Mouse (Mus musculus): ENCODE data around the gene Cracr2b.

Cracr2b gene

DNA sequence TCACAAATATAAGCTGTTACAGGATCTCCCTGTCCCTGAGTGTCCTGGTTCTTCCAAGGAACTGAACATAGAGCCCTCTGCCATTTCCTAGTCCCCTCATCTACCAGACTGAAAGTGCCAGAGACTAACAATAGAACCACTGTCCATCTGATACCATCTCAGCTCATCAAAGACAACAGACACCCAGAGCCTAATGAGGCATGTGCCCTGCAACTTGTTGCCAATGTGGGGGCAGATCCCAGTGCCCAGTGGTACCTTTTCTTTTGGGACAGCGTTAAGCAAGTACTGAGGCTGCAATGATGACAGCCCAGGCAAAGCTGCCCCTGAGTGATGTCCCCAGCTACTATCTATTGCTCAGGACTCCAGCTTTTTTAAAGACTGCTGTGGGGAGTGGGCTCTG lies 25.3 kb downstream of the Cracr2b start:
- DNase-seq = peak in 1 of 2 experiments; percentile 43

- peak in 1 of 2 experiments; percentile 46 for DNase-seq
Measured at GRCm38 (mm10) chr7:141487141-141487540, 26.2 kb downstream of the Cracr2b start.

DNA sequence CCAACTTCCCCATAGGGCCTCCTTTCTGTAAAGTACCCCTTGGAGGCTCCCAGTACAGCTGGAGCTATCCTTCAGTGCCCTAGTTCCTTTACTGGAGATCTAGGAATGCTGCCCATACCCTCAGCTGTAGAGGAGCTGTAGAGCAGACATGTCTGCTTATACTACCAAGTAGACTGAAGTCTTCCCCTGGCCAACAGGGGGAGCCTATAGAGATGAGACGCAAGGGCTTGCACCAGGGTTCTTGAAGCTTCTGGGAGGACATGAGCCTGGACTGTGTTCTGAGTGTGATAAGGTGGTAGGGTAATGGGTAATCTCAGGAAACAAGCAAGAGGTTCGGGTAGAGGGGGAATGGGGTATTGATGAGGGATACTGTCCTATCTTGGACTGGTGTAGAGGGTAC lies 30.3 kb downstream of the Cracr2b start:
- DNase-seq = peak in 1 of 2 experiments; percentile 41

DNA sequence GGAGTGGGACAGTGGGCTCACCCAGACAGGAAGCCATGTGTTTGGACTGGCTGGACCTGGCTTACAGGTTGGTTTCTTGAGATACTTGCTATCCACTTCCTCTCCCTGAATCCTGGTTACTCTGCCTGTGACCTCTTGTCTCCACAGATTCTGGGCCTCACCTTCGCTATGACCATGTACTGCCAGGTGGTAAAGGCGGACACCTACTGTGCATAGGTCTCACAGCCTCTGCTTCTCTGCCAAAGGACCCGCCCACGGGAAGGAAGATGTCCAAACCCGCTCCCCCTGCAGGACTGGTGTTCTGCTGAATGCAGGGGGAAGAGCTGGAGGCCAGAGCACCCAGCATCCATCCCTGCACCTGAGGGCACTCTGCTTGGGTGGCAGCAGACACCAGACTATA lies 31.8 kb downstream of the Cracr2b start:
- peak; percentile 71 to 79 for DNase-seq

DNA sequence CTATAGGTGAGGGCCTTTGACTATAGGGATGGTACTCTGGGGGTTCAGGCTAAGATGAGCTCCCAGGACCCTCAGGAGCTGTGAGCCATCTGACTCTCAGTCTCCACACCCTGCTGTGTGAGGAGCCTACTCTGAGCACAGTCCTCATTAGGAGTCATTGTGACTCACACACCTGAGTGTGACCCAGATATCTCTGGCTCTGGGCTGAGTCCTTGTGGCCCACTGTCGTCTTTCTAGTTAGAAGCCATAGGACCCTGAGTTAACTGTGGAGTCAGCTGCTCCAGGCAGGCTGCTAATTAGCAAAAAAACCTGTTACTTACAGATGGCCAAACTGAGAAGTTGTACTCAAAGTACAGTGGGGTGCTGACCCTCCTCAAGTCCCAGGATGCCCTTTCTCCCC lies 32.8 kb downstream of the Cracr2b start:
- peak; percentile 42 to 47 for DNase-seq

DNA sequence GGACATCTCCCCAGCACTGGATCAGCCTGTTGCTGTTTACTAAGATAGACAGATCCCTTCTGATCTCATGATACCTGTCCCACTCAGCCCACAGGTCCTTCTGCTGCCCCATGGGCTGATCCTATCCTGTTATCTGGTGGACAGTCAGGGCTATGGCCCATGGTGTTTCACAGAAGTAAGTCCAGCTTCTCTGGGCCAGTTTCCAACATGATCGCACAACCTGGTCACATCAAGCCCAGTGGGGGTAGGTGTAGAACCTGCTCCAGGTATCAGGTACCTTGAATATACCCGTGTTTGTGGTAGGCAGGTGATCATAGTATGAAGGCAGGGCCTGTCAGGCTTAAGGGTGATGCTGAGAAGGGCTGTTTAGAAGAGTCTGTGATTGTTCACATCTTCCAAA lies 34.5 kb downstream of the Cracr2b start:
- peak; percentile 42 to 46 for DNase-seq

GRCm38 (mm10) chr7:141495940-141496339 lies 35.0 kb downstream of the Cracr2b start:
- peak; percentile 25 to 31 for DNase-seq

- no peak for DNase-seq
Measured at GRCm38 (mm10) chr7:141497600-141497999, 36.7 kb downstream of the Cracr2b start.

GRCm38 (mm10) chr7:141501820-141502555 lies 41.1 kb downstream of the Cracr2b start:
- DNase-seq = peak in 1 of 2 experiments; percentile 54

DNA sequence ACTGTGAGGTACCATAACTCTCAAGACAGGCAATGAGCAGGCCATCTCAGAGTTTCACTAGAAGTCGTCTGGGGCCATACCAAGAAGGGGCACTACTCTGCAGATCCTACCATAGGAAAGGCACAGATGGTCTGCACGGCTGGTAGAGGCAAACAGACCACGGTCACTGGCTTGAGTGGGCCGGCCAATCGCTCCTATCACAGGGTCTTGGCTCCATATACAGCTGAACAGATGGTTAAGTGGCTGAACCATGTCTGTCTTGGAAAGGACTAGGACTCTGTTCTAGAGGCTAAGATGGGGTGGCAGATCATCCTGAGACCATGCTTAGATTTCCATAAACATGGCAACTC lies 41.6 kb downstream of the Cracr2b start:
- peak; percentile 82 for DNase-seq

DNA sequence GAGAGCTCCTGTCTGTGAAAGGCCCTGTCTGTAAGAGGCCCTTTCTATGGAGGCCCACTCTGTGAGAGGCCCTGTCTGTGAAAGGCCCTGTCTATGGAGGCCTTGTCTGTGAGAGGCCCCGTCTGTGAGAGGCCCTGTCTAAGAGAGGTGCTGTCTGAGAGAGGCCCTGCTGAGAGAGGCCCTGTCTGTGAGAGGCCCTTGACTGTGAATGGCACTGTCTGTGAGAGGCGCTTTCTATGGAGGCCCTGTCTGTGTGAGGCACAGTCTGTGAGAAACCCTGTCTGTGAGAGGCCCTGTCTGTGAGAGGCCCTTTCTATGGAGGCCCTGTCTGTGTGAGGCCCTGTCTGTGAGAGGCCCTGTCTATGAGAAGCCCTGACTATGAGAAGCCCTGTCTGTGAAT lies 45.4 kb downstream of the Cracr2b start:
- DNase-seq = no peak

- no peak for DNase-seq
Measured at GRCm38 (mm10) chr7:141508160-141508559, 47.3 kb downstream of the Cracr2b start.

DNA sequence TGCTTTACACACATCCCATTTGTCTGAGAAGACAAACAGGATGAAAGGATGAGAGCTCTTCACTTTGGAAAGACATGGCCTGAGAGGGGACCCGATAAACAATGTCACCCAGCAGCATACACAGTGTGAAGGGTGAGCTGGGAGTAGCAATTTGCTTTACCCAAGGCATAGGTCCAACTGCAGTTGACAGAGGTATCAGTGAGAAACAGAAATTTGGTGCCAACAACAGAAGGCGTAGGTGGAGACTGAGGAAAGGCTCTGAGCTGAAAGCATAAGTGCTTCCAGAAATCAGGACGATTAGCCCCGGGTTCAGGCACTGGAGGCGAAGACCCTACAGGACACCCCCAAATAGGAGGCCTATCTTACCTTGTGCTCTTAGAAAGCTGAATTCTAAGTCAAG lies 49.3 kb downstream of the Cracr2b start:
- DNase-seq = peak; percentile 61 to 77

DNA sequence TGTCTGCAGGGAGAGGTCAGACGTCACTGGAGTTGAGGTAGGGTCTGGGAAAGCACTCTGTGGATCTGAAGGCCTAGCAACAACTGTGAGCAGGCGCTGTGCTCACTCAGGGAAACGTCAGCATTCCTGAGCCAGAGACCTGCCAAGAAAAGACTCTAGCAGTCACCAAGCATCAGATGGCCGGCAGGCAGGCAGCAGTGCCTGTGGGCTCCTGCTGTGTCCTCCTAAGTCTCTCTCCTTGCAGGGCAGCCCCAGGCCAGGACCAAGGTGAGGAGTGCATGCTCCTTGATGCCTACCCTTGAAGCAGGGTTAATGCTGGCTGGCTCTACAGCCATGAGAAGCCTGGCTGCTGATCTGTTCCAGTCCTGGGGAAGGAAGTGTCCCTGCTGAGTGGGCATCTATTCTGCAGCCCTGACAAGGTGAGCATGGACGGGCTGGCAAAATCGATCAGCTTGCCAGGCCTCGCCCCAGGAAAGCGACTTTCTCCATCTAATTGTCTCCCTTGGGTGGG lies 49.8 kb downstream of the Cracr2b start:
- peak; percentile 73 to 80 for DNase-seq
